Mouse (Mus musculus) C2C12 (cell line): ENCODE results near the gene Mmab. TPM values are rescaled to one million over a fixed set of nuclear protein-coding genes. Genes with fewer than 3 reads are reported as not detected.

Source experiments
- H3K27me3 ChIP-seq: one replicate; pipeline ENCODE4 v1.6.1; 2011; ENCODE audit not compliant: control insufficient read depth, insufficient read depth, insufficient read length
- H3K36me3 ChIP-seq: one replicate; pipeline ENCODE4 v1.6.1; 2011; ENCODE audit not compliant: control insufficient read depth, insufficient read depth
- H3K4me3 ChIP-seq: one replicate; pipeline ENCODE4 v1.5.1; 2011; ENCODE audit warnings: mild to moderate bottlenecking, control low read depth; ENCODE audit not compliant: poor library complexity, insufficient read depth, severe bottlenecking
- H3K79me2 ChIP-seq: one replicate; pipeline ENCODE4 v1.6.1; 2011; ENCODE audit not compliant: control insufficient read depth, insufficient read depth
- H3K79me3 ChIP-seq: one replicate; pipeline ENCODE4 v1.6.1; 2011; ENCODE audit warnings: low read depth, control low read depth
- H3ac ChIP-seq: one replicate; pipeline ENCODE3; 2011; ENCODE audit warnings: low read depth; ENCODE audit not compliant: control insufficient read depth, insufficient read length
- CEBPB ChIP-seq: IDR thresholded peaks from one replicate; pipeline ENCODE4 v1.6.1; 2011; ENCODE audit warnings: low read depth, mild to moderate bottlenecking, control low read depth, moderate library complexity
- CTCF ChIP-seq: IDR thresholded peaks from one replicate; pipeline ENCODE4 v1.5.1; 2011; ENCODE audit not compliant: control insufficient read depth, insufficient read depth, insufficient read length
- FOSL1 ChIP-seq: IDR thresholded peaks from one replicate; pipeline ENCODE4 v1.8.0; 2011; ENCODE audit warnings: mild to moderate bottlenecking, low read length; ENCODE audit not compliant: poor library complexity, insufficient read depth, severe bottlenecking
- MAX ChIP-seq: IDR thresholded peaks from one replicate; pipeline ENCODE4 v1.6.1; 2011; ENCODE audit warnings: mild to moderate bottlenecking, control low read depth
- MYOD1 ChIP-seq: IDR thresholded peaks from one replicate; pipeline ENCODE4 v1.6.1; 2011; ENCODE audit warnings: low read depth; ENCODE audit not compliant: control insufficient read depth, insufficient read length
- MYOG ChIP-seq: IDR thresholded peaks from one replicate; pipeline ENCODE4 v1.6.1; 2011; ENCODE audit not compliant: control insufficient read depth, insufficient read length; ENCODE audit errors: extremely low read depth
- USF1 ChIP-seq: IDR thresholded peaks from one replicate; pipeline ENCODE4 v1.6.1; 2011; ENCODE audit warnings: low read depth, mild to moderate bottlenecking, control low read depth, moderate library complexity
- polyA plus RNA-seq: library from polyadenylated mRNA; unstranded; fragments of >200 nt; fragmentation: generic; extraction: Trizol; gene quantifications from one replicate; pipeline ENCODE4 v1.2.1, GENCODE M21; 2012; ENCODE audit warnings: missing spikeins

The Mmab gene
- polyA plus RNA-seq, 1 experiment, result 9.4 TPM

DNA sequence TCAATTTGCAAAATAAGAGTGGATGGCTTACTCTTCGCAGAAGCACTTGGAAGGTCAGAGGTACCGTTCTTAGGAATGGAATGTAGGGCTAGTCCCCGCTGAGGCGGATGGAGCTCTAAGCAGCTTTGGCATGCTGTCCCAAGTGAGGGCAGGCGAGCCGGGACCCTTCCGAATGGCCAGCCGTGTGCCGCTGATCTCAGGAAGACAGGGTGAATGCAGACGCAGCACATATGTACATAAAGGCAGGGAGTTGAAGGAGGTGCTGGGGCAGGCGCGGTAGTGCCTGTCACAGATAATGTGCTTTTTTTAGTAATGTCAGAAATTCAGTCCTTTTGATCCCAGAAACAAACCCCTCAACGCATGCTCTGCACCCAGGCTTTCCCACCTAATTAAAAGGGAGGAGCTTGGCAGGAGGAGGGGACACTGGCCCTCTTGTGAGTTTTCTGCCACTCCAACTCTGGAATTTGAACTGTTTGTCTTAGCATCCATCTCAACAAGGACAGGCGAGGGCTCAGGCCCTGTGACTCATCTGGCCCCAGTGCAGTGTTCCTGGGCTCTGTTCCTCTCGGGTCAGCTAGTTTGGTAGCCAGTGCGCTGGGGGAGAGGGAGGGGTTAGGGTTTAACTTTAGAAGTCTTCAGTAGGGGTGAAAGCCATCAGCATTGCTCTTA lies 30.7 kb downstream of the Mmab start:
- Histone ChIP-seq H3K79me2 (no peaks in the 10 kb centered on the region), H3K4me3 (no peak overlapping the region), H3K27me3 (no peaks in the 10 kb centered on the region), H3ac (no peak overlapping the region), H3K36me3 (peaks cover 78% of the 10 kb centered on the region), H3K79me3 (no peaks in the 10 kb centered on the region)
- TF ChIP-seq MYOD1, result no peak
- no peak for TF ChIP-seq CTCF
- TF ChIP-seq FOSL1, result no peak
- no peak for TF ChIP-seq CEBPB
- TF ChIP-seq MAX, result no peak
- TF ChIP-seq MYOG, result no peak
- TF ChIP-seq USF1, result no peak

- Histone ChIP-seq H3K79me2 (no peaks in the 10 kb centered on the region), H3ac (no peak overlapping the region), H3K36me3 (peaks cover 82% of the 10 kb centered on the region), H3K27me3 (no peaks in the 10 kb centered on the region), H3K79me3 (no peaks in the 10 kb centered on the region), H3K4me3 (no peak overlapping the region)
- TF ChIP-seq MYOG (no peak), MAX (no peak), CTCF (no peak), FOSL1 (no peak), MYOD1 (no peak), USF1 (no peak), CEBPB (no peak)
These were observed 31.4 kb downstream of the Mmab start for GRCm38 (mm10) chr5:114412361-114412998.

- Histone ChIP-seq H3K4me3 (no peak overlapping the region), H3K79me2 (no peaks in the 10 kb centered on the region), H3K36me3 (peaks cover 68% of the 10 kb centered on the region), H3K79me3 (no peaks in the 10 kb centered on the region), H3K27me3 (no peaks in the 10 kb centered on the region), H3ac (no peak overlapping the region)
- TF ChIP-seq MYOD1, result no peak
- no peak for TF ChIP-seq CTCF
- no peak for TF ChIP-seq FOSL1
- TF ChIP-seq MAX, result no peak
- TF ChIP-seq USF1, result no peak
- TF ChIP-seq CEBPB, result no peak
- TF ChIP-seq MYOG, result no peak
These were observed 33.4 kb downstream of the Mmab start for GRCm38 (mm10) chr5:114410429-114410828.

GRCm38 (mm10) chr5:114408846-114409245 lies 35.0 kb downstream of the Mmab start:
- Histone ChIP-seq H3K79me3 (no peaks in the 10 kb centered on the region), H3ac (no peak overlapping the region), H3K27me3 (no peaks in the 10 kb centered on the region), H3K79me2 (no peaks in the 10 kb centered on the region), H3K4me3 (no peak overlapping the region), H3K36me3 (peaks cover 72% of the 10 kb centered on the region)
- TF ChIP-seq MAX, result no peak
- no peak for TF ChIP-seq MYOG
- no peak for TF ChIP-seq FOSL1
- no peak for TF ChIP-seq CTCF
- TF ChIP-seq MYOD1, result no peak
- TF ChIP-seq CEBPB, result no peak
- no peak for TF ChIP-seq USF1

DNA sequence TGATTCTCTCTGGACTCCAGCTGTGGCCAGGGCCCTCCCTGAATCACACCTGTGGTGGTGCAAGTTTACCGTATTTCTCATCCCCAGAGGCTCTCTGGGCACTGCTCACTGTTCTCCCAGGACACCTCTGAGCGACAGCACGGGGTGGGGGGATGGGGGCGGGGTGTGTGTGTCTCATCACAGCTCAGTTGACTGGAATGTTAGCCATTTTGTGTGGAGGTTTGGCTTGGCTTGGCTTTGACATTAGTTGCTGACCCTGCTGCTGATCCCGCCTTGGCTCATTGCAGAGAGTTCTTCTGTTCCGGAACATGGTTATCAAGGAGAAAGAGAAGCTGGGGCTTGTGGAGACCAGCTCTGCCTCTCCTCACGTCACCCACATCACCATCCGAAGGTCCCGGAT lies 36.0 kb downstream of the Mmab start:
- no peak for TF ChIP-seq MYOG
- TF ChIP-seq MAX, result no peak
- TF ChIP-seq CEBPB, result no peak
- no peak for TF ChIP-seq FOSL1
- Histone ChIP-seq H3K79me2 (no peaks in the 10 kb centered on the region), H3K27me3 (no peaks in the 10 kb centered on the region), H3K79me3 (no peaks in the 10 kb centered on the region), H3ac (no peak overlapping the region), H3K4me3 (no peak overlapping the region), H3K36me3 (peaks cover 72% of the 10 kb centered on the region)

DNA sequence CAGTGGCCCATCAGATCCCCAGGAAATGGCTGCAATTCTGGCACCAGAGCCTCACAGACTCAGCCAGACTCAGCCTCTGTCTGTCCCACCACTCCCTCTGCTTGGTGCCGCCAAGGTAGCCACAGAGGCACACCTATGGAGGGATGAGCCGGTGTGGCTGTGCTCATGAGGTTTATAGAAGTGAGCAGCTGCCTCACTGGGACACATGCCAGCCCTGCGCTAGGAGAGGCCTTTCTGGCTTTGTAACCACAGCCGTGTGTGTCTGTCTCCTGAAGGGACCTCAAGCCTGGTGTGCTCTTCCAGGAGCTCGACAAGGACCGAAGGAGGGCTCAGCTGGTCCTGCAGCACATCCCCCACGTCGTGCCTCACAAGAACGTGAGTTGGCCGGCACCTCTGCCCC lies 36.6 kb downstream of the Mmab start:
- Histone ChIP-seq H3K79me3 (no peaks in the 10 kb centered on the region), H3ac (no peak overlapping the region), H3K4me3 (no peak overlapping the region), H3K36me3 (peaks cover 71% of the 10 kb centered on the region), H3K27me3 (no peaks in the 10 kb centered on the region), H3K79me2 (no peaks in the 10 kb centered on the region)
- TF ChIP-seq USF1, result no peak
- no peak for TF ChIP-seq FOSL1
- TF ChIP-seq MYOD1, result no peak
- no peak for TF ChIP-seq CTCF
- TF ChIP-seq CEBPB, result no peak
- no peak for TF ChIP-seq MYOG
- no peak for TF ChIP-seq MAX
